Mouse (Mus musculus) effector memory CD4-positive, alpha-beta T cell, adult 5 months (primary cell): ENCODE results near the gene Eya3. TPM values are rescaled to one million over a fixed set of nuclear protein-coding genes. Genes with fewer than 3 reads are reported as not detected.

Experiments used
- polyA plus RNA-seq: library from polyadenylated mRNA; unstranded; fragments of 100-300 nt; shearing (Covaris generic); gene quantifications from one replicate; pipeline ENCODE4 v1.2.1, GENCODE M21; 2017

Gene Eya3
- polyA plus RNA-seq = 37.3 TPM

GRCm38 (mm10) chr4:132638461-132639190 is at the start of gene Eya3:
Eya3 (plus strand) TSS chr4:132638987.

GRCm38 (mm10) chr4:132732148-132732684 is 93.4 kb downstream of the Eya3 start, which contains the start of gene Xkr8:
Xkr8 (minus strand) TSS chr4:132732546.

GRCm38 (mm10) chr4:132756974-132757373 is 118.2 kb downstream of the Eya3 start, which contains the start of gene Smpdl3b:
Smpdl3b (minus strand) TSS chr4:132757252.

GRCm38 (mm10) chr4:132767914-132768876 is 129.4 kb downstream of the Eya3 start, which contains the start of gene Rpa2:
Rpa2 (plus strand) TSS chr4:132768332.

Other genes with a start within 250 kb of the Eya3 start
- gene Phactr4, start 216.5 kb upstream of the Eya3 start, polyA plus RNA-seq = 4.2 TPM
- 8.8 TPM for gene Med18, start 175.1 kb upstream of the Eya3 start, polyA plus RNA-seq
- 9.7 TPM for gene Sesn2, start 128.5 kb upstream of the Eya3 start, polyA plus RNA-seq
- gene Atpif1, start 105.3 kb upstream of the Eya3 start, polyA plus RNA-seq = 85.5 TPM
- gene Dnajc8, start 103.4 kb upstream of the Eya3 start, polyA plus RNA-seq = 198 TPM
- 0.20 TPM for gene Ptafr, start 74.9 kb upstream of the Eya3 start, polyA plus RNA-seq
- gene Xkr8, start 93.6 kb downstream of the Eya3 start, polyA plus RNA-seq = 1.1 TPM
- 9.7 TPM for gene Smpdl3b, start 118.3 kb downstream of the Eya3 start, polyA plus RNA-seq
- gene Rpa2, start 129.3 kb downstream of the Eya3 start, polyA plus RNA-seq = 120 TPM
- 5.3 TPM for gene Themis2, start 157.4 kb downstream of the Eya3 start, polyA plus RNA-seq
- gene Ppp1r8, start 204.2 kb downstream of the Eya3 start, polyA plus RNA-seq = 35.2 TPM
- gene Stx12, start 245.5 kb downstream of the Eya3 start, polyA plus RNA-seq = 30.1 TPM